ENCODE assay signal across 21 mouse cellular contexts in the genomic region with DNA sequence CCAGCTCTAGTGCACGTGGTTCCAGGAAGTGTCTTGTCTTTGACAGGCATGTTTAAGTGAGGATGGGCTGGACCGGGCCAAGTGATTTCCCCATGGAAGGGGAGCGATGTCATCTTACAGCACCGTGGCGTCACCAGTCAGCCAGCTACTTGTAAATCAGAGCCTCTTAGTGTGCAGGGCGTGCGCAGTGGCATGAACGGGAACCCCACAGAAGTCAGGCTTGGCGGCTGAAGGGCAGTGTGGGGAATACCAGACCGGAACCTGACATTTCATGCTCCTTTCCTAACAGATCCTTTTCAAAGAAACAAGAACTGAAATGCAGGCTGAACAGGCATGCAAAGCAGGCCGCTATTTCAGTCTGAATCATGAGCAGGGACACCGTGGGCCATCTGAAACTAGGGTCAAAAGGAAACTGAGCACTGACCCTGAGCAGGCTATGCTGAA. TPM values are rescaled to one million over a fixed set of nuclear protein-coding genes. Genes with fewer than 3 reads are reported as not detected.
DNase-seq lines count a peak whose midpoint lies in the region; ATAC-seq and TF ChIP-seq lines count a peak whose summit lies in the region.
"Had no signal": no experiment of that assay in that cellular context is flagged by ENCODE, and none has a peak within 500 bp of the region (broad histone marks: within the 10 kb centered on the region; RNA-seq: fewer than 3 reads in every experiment).

No protein-coding gene starts in this region.

- TF ChIP-seq EP300 in lung, postnatal 0 days (IDR thresholded peaks at IDR 0.05), result no peak

- no peaks in the 10 kb centered on the region for H3K27me3 ChIP-seq in heart, embryonic 12.5 days (replicated peaks)
- H3K27me3 ChIP-seq in lung, postnatal 0 days (replicated peaks; ENCODE audit: insufficient read depth, low read length), result no peaks in the 10 kb centered on the region
- no peaks in the 10 kb centered on the region for H3K27me3 ChIP-seq in small intestine, adult 2 months (ENCODE audit: control insufficient read depth, insufficient read depth, low read length)
- H3K27me3 ChIP-seq: forebrain, embryonic 12.5 days; kidney, embryonic 15.5 days; lung, embryonic 15.5 days; neural tube, embryonic 13.5 days; Patski had no signal

- no peaks in the 10 kb centered on the region for H3K9me3 ChIP-seq in heart, embryonic 12.5 days (replicated peaks)
- H3K9me3 ChIP-seq in lung, postnatal 0 days (ENCODE audit: low read length), result no peaks in the 10 kb centered on the region
- H3K9me3 ChIP-seq: forebrain, embryonic 12.5 days; heart, embryonic 10.5 days; kidney, embryonic 15.5 days; lung, embryonic 15.5 days; midbrain, embryonic 10.5 days; neural tube, embryonic 13.5 days had no signal

- no peak for TF ChIP-seq CTCF in lung, postnatal 0 days (IDR thresholded peaks at IDR 0.05)
- TF ChIP-seq CTCF in small intestine, adult 2 months (IDR thresholded peaks at IDR 0.05; ENCODE audit: extremely low read depth, insufficient read length, insufficient replicate concordance, low read depth, low read length), result no peak

- 0 out of 2 replicates have a peak, but pooled peaks cover 2% of the 10 kb centered on the region for H3K4me1 ChIP-seq in heart, embryonic 12.5 days (replicated peaks)
- H3K4me1 ChIP-seq in lung, postnatal 0 days (ENCODE audit: insufficient read depth, low read depth, low read length), result no peaks in the 10 kb centered on the region
- no peaks in the 10 kb centered on the region; the same call in 1 of the 2 replicates for H3K4me1 ChIP-seq in small intestine, adult 2 months (ENCODE audit: control insufficient read depth, insufficient read depth, insufficient read length, low read length)
- H3K4me1 ChIP-seq: forebrain, embryonic 12.5 days; heart, embryonic 10.5 days; kidney, embryonic 15.5 days; lung, embryonic 15.5 days; neural tube, embryonic 13.5 days had no signal

- H3K36me3 ChIP-seq in heart, embryonic 12.5 days, result no peaks in the 10 kb centered on the region
- no peaks in the 10 kb centered on the region for H3K36me3 ChIP-seq in lung, postnatal 0 days (ENCODE audit: insufficient read depth, low read length)
- H3K36me3 ChIP-seq in small intestine, adult 2 months (ENCODE audit: control insufficient read depth, insufficient read depth, low read length), result no peaks in the 10 kb centered on the region
- H3K36me3 ChIP-seq: forebrain, embryonic 12.5 days; heart, embryonic 10.5 days; kidney, embryonic 15.5 days; lung, embryonic 15.5 days; midbrain, embryonic 10.5 days; neural tube, embryonic 13.5 days had no signal

- no peak overlapping the region for H3K9ac ChIP-seq in heart, embryonic 12.5 days
- no peak overlapping the region for H3K9ac ChIP-seq in lung, postnatal 0 days (replicated peaks; ENCODE audit: low read depth)
- H3K9ac ChIP-seq: forebrain, embryonic 12.5 days; hindbrain, embryonic 14.5 days; kidney, embryonic 15.5 days; lung, embryonic 15.5 days; neural tube, embryonic 13.5 days had no signal

- H3K4me3 ChIP-seq in heart, embryonic 12.5 days, result no peak overlapping the region
- H3K4me3 ChIP-seq in lung, postnatal 0 days (ENCODE audit: low read depth, low read length), result no peak overlapping the region
- H3K4me3 ChIP-seq in small intestine, adult 2 months (ENCODE audit: low read depth, low read length), result no peak overlapping the region
- H3K4me3 ChIP-seq: forebrain, embryonic 12.5 days; heart, embryonic 10.5 days; kidney, embryonic 15.5 days; lung, embryonic 15.5 days; midbrain, embryonic 10.5 days; neural tube, embryonic 13.5 days had no signal

- no peak for TF ChIP-seq POLR2A in small intestine, adult 2 months (IDR thresholded peaks at IDR 0.05; ENCODE audit: low read depth, low read length)

- DNase-seq in heart, adult 11 months, result peak; percentile 95
- DNase-seq in lung, postnatal 25 days (ENCODE audit: low spot score), result peak; percentile 58
- DNase-seq in lung, postnatal 0 days (ENCODE audit: low spot score), result no peak
- no peak for DNase-seq in kidney, postnatal 25 days
- no peak for DNase-seq in thymus, postnatal 14 days
- DNase-seq: cerebellum, adult 9-10 months; gastrocnemius, postnatal 25 days; thymus, postnatal 4 days had no signal

- H3K4me2 ChIP-seq in heart, embryonic 12.5 days, result no peak overlapping the region
- no peak overlapping the region for H3K4me2 ChIP-seq in lung, postnatal 0 days (replicated peaks; ENCODE audit: low read depth, low read length)
- H3K4me2 ChIP-seq: forebrain, embryonic 12.5 days; hindbrain, embryonic 14.5 days; kidney, embryonic 15.5 days; lung, embryonic 15.5 days; neural tube, embryonic 13.5 days had no signal

- no peak overlapping the region for H3K27ac ChIP-seq in heart, embryonic 12.5 days (ENCODE audit: poor library complexity, severe bottlenecking)
- no peak overlapping the region for H3K27ac ChIP-seq in lung, postnatal 0 days (ENCODE audit: low read length)
- H3K27ac ChIP-seq in small intestine, adult 2 months (ENCODE audit: insufficient read depth, low read depth, low read length), result peak overlapping the region; percentile 14
- H3K27ac ChIP-seq: forebrain, embryonic 12.5 days; heart, embryonic 10.5 days; hindbrain, embryonic 14.5 days; kidney, embryonic 15.5 days; lung, embryonic 15.5 days; midbrain, embryonic 10.5 days; neural tube, embryonic 13.5 days had no signal

- no peak for ATAC-seq in heart, embryonic 12.5 days (ENCODE audit: insufficient number of reproducible peaks, low FRiP score)
- ATAC-seq in lung, postnatal 0 days, result no peak
- ATAC-seq: activated CD4-positive, CD25-positive, alpha-beta regulatory T cell, adult 4 months; intestine, embryonic 16.5 days; Patski had no signal

- 77% methylated on average over 12 of the region's 12 CpGs for WGBS in heart, embryonic 12.5 days
- WGBS in lung, postnatal 0 days, result 79% methylated on average over 12 of the region's 12 CpGs
- WGBS in small intestine, adult 2 months, result 81% methylated on average over 12 of the region's 12 CpGs

RNA-seq across cellular contexts. Expression of gene Cxcr5, which starts 9.3 kb away (rescaled TPM):
- not detected in 2 replicates for polyA plus RNA-seq in heart, embryonic 12.5 days (2016; fragmentation: Nextera tagmentation; extraction: Ambion mirVana)
- 0.17 TPM in 2 replicates for polyA plus RNA-seq in lung, postnatal 0 days (2015; fragmentation: Nextera tagmentation; extraction: Ambion mirVana)
- 2.0 and 5.7 TPM in 2 replicates for polyA plus RNA-seq in small intestine, adult 2 months (2012; rRNA removed)
- polyA plus RNA-seq: C2C12; heart, embryonic 10.5 days; hindbrain, embryonic 14.5 days; kidney, embryonic 15.5 days; lung, embryonic 15.5 days; midbrain, embryonic 10.5 days; neural tube, embryonic 13.5 days; Patski had no signal

RNA-seq across cellular contexts. Expression of gene Ddx6, which starts 33.7 kb away (rescaled TPM):
- 12.4 and 13.5 TPM in 2 replicates for polyA plus RNA-seq in heart, embryonic 12.5 days (2016; fragmentation: Nextera tagmentation; extraction: Ambion mirVana)
- polyA plus RNA-seq in lung, postnatal 0 days (2015; fragmentation: Nextera tagmentation; extraction: Ambion mirVana), result 13.9 and 18.3 TPM in 2 replicates
- 5.1 and 9.6 TPM in 2 replicates for polyA plus RNA-seq in small intestine, adult 2 months (2012; rRNA removed)

Comparison
In these comparisons a context has a peak if more than half of its experiments do, and no peak if none do; other contexts are left out.
1. DNase-seq: peak in heart, adult 11 months (single experiment) and lung, postnatal 25 days (single experiment); none in lung, postnatal 0 days (single experiment), kidney, postnatal 25 days (0 of 2) and thymus, postnatal 14 days (single experiment).